Mouse (Mus musculus) embryonic fibroblast, embryonic 13.5 days (primary cell): ENCODE measurements at regions not wholly inside any gene's neighbourhood (a gene's known extent, or its start where the extent isn't known, plus 50 kb on each side); places are given as distances from the start of the nearest gene placed in this dataset.

Source experiments
- CTCF ChIP-seq: IDR thresholded peaks from 2 replicates; pipeline ENCODE4 v1.5.1; 2011; ENCODE audit warnings: mild to moderate bottlenecking, control low read depth, low read length, moderate library complexity, borderline replicate concordance; ENCODE audit not compliant: insufficient read depth
- POLR2A ChIP-seq: IDR thresholded peaks from 2 replicates; pipeline ENCODE4 v1.6.1; 2011; ENCODE audit warnings: low read depth, mild to moderate bottlenecking, control low read depth, low read length, moderate library complexity

DNA sequence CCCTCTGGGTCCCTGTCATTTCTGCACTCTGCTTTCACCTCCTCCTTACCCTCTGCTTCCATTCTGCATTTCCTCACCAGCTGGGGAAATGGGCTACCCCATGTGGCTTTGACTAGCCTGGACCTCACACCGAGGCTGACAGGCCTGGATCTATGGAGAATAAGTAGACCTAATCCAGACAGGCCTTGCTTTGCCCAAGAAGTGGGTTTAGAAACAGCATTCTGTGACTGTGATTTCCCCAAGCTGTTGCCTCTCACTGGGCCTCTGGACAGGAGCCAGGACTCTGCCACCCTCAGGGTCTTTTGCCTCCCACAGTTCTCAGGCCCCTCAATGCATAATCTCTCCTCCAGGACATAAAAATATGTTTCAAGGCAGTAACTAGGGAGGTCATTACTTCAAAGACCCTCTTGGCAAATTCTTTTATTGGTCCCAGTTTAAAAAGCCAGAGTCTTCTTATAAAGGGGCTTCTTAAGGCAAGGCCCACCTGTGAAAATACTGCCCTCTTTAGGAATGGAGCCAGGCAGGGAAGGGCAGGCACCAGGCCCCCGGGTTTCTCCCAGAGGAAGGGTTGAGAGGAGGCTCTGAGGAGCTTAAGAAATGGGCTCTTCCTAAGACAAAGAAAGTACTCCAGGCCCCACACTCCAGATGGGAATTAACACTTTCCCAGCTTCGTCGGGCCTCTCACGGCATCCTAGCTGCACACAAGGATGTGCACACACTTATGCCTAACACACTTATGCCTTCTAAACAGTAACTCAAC lies 151.8 kb downstream of the Cyp26b1 start:
- TF ChIP-seq CTCF (no peak), POLR2A (no peak)
